Mouse (Mus musculus) stomach, postnatal 0 days (tissue): ENCODE results near the gene Ganc.

Experiments used
- CTCF ChIP-seq: IDR thresholded peaks from 2 replicates; pipeline ENCODE4 v1.5.1; 2016; ENCODE audit warnings: antibody characterized with exemption, low read depth, mild to moderate bottlenecking, moderate library complexity
- EP300 ChIP-seq: optimal IDR thresholded peaks from 2 replicates; pipeline ENCODE3; 2016; ENCODE audit warnings: antibody characterized with exemption

- TF ChIP-seq CTCF, result no peak
- no peak for TF ChIP-seq EP300
Observed at GRCm38 (mm10) chr2:120414113-120414512, 10.4 kb downstream of the Ganc start.
